Mouse (Mus musculus) G1E (cell line): Measurements from ENCODE around the gene Fn1.

ENCODE experiments used
- CTCF ChIP-seq: IDR thresholded peaks from 2 replicates; pipeline ENCODE4 v1.5.1; 2012; ENCODE audit warnings: low read depth, low read length, inconsistent platforms, mixed read lengths
- GATA2 ChIP-seq: IDR thresholded peaks from 2 replicates; pipeline ENCODE4 v1.6.1; 2012; ENCODE audit warnings: low read depth, low read length, inconsistent platforms, borderline replicate concordance
- POLR2AphosphoS5 ChIP-seq: IDR thresholded peaks from 2 replicates; pipeline ENCODE4 v1.6.1; 2012; ENCODE audit warnings: low read depth, low read length, inconsistent platforms; ENCODE audit not compliant: insufficient replicate concordance

DNA sequence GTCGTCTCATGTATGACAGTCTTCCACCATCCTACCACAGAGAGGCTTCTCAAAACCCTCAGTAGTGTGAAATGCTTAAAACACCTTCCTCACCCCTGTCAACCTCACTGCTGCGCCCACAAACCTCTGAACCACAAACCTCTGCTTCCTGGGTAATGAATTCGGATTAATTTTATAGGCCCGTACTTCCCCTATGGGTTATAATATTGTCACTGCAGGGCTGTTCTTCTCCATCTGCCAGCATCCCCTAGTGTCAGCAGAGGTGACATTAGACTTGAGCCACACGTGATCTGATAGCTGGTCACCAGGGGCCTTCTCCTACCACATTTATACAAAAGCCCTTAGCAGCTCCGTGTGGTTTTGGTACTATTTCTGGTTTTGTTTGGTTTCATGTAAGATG lies 76.2 kb downstream of the Fn1 start:
- TF ChIP-seq CTCF (no peak), GATA2 (no peak), POLR2AphosphoS5 (no peak)
